Mouse (Mus musculus) limb, embryonic 11.5 days (tissue): ENCODE data around the gene Rai14. TPM values are rescaled to one million over a fixed set of nuclear protein-coding genes. Genes with fewer than 3 reads are reported as not detected.
A peak's percentile ranks its signal among the peaks of the same experiment; 100 is the strongest.

Experiments used
- ATAC-seq: fragments of 200-750 bp; cut with Nextera tagmentation; 2 replicates; pipeline ENCODE4 v1.8.0; 2017; ENCODE audit warnings: low read depth; ENCODE audit not compliant: insufficient number of reproducible peaks, low FRiP score, low TSS enrichment
- DNase-seq: peaks from one replicate; pipeline ENCODE4 v3.0.0-alpha.2; 2015; ENCODE audit warnings: low spot score
- H3K27ac ChIP-seq: fragments of 300-500 bp; sonication (generic); replicated peaks from 2 replicates; pipeline ENCODE4 v1.5.1; 2014; ENCODE audit warnings: low read depth, mild to moderate bottlenecking, low read length
- H3K27me3 ChIP-seq: fragments of 300-500 bp; sonication (generic); 2 replicates; pipeline ENCODE4 v1.6.1; 2014; ENCODE audit warnings: mild to moderate bottlenecking, low read length, mixed read lengths; ENCODE audit not compliant: control insufficient read depth, insufficient read depth
- H3K36me3 ChIP-seq: fragments of 300-500 bp; sonication (generic); 2 replicates; pipeline ENCODE4 v1.6.1; 2014; ENCODE audit warnings: mild to moderate bottlenecking, low read length, moderate library complexity, mixed read lengths; ENCODE audit not compliant: control insufficient read depth, insufficient read depth
- H3K4me1 ChIP-seq: fragments of 300-500 bp; sonication (generic); 2 replicates; pipeline ENCODE4 v1.6.1; 2014; ENCODE audit warnings: low read length, mixed read lengths; ENCODE audit not compliant: control insufficient read depth, insufficient read depth
- H3K4me2 ChIP-seq: fragments of 300-500 bp; sonication (generic); 2 replicates; pipeline ENCODE4 v1.6.1; 2014; ENCODE audit warnings: low read depth, mild to moderate bottlenecking, moderate library complexity; ENCODE audit not compliant: severe bottlenecking
- H3K4me3 ChIP-seq: fragments of 300-500 bp; sonication (generic); 2 replicates; pipeline ENCODE4 v1.5.1; 2014; ENCODE audit warnings: low read depth, low read length
- H3K9ac ChIP-seq: fragments of 300-500 bp; sonication (generic); 2 replicates; pipeline ENCODE4 v1.6.1; 2014; ENCODE audit warnings: mild to moderate bottlenecking, low read length
- H3K9me3 ChIP-seq: fragments of 300-500 bp; sonication (generic); 2 replicates; pipeline ENCODE4 v1.6.1; 2016; ENCODE audit warnings: low read length; ENCODE audit not compliant: control insufficient read depth
- WGBS: fragments of 180-500 bp; shearing (Covaris S2); extraction: QIAGEN DNeasy Blood & Tissue Kit; methylation state at CpG from one replicate; pipeline ENCODE4 v1.1.7; 2014; 5-methylcytosine and 5-hydroxymethylcytosine counted together
- polyA plus RNA-seq: library from polyadenylated mRNA; unstranded; fragments of >200 nt; fragmentation: Nextera tagmentation; extraction: Ambion mirVana; gene quantifications from 2 replicates; pipeline ENCODE4 v1.2.1, GENCODE M21; 2014

The Rai14 gene
- polyA plus RNA-seq, 1 experiment from 2014 or later: 70.8 TPM

DNA sequence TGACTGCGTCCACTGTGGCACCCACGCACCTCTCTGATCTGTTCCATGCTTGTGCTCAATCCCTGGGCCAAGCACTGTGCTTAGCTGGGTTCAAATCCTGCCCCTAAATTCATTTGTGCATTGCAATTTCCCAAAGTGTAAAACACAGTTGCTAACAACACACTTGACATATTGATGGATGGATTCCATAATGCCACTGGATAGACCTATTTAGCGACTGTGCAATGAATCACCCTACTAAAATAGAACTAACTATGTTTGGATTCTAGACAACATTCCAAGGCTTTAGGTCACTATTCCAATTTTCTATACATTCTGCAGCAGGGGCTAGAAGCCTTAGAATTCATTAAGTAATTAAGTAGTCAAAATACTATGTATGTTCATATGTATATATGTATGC is 73.7 kb downstream of the Rai14 start:
- Histone ChIP-seq H3K36me3 (no peaks in the 10 kb centered on the region), H3K9ac (no peak overlapping the region), H3K4me3 (no peak overlapping the region), H3K9me3 (no peaks in the 10 kb centered on the region), H3K27ac (no peak overlapping the region), H3K4me2 (no peak overlapping the region), H3K4me1 (peaks cover 4% of the 10 kb centered on the region), H3K27me3 (no peaks in the 10 kb centered on the region)
- no peak for ATAC-seq
- no peak for DNase-seq
- 95% methylated on average over 3 of the region's 3 CpGs for WGBS

DNA sequence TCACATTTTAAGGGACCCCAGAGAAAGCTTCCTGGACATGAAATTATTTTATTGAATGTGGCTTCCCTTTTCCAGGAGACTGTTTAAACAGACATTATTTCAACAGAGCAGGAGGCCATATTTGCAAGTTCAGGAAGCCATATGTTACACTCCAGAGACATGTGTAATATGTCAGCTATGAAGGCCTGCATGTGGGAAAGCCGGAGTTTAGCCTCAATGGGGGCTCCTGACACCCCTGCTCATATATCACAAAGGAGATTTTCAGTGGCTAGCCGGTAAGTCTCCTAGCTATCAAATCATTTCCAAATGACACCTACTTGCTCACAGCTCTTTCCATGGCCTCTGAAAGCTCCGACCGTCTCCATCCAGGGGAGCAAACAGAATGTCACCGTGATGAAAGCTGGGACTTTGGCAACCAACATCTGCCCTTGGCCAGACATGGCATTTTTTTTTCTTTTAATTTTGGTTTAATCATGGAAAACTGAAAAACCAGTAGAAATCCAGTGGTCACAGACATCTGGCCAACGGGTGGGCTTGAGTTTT is 77.1 kb downstream of the Rai14 start:
- H3K4me3 ChIP-seq: no peak overlapping the region
- H3K27ac ChIP-seq: no peak overlapping the region
- H3K4me2 ChIP-seq: no peak overlapping the region
- H3K4me1 ChIP-seq: peaks cover 24% of the 10 kb centered on the region
- no peaks in the 10 kb centered on the region for H3K36me3 ChIP-seq
- no peak overlapping the region for H3K9ac ChIP-seq
- no peak for DNase-seq
- no peaks in the 10 kb centered on the region for H3K27me3 ChIP-seq
- peak; percentile 49 for ATAC-seq
- 36% methylated on average over 6 of the region's 6 CpGs for WGBS
- H3K9me3 ChIP-seq: no peaks in the 10 kb centered on the region

DNA sequence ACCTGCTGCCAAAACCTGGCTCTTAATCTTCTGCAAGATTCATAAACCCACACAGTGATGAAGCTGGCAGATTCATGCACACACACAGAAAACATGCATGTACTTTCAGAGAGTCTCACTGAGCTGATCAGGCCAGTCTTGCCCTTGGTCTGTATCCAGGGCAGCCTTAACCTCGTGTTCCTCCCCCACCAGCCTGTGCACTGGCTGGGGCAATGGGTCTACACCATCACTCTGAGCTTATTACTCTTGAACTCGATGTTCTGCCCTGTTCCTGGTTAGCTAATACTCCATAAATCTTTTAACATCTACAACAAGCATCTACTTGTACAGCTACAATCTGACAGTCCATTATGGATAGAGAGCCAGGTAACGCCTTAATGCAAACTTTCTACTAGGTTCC is 77.6 kb downstream of the Rai14 start:
- WGBS: 59% methylated on average over 3 of the region's 3 CpGs
- H3K9ac ChIP-seq: no peak overlapping the region

DNA sequence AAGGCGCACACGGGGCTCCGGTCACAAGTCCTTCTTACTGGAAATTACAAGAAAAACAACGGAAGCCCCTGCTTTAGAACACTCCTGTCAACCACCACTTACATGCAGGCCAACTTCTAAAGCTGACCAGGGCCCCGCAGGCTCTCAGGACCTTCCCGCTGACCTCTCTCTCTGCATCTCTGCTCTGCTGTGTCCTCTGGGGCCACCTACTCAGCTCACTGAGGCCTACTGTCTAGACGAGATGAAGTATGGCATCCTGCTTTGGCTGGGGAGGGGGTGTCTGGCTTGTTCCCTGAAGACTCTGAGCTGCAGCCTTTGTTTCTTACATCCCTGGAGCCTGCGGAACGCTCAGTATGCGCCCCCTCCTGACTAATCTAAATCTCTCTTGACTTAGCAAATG is 79.3 kb downstream of the Rai14 start:
- Histone ChIP-seq H3K4me1 (peaks cover 24% of the 10 kb centered on the region), H3K4me2 (no peak overlapping the region; the same call in 1 of the 2 replicates), H3K4me3 (no peak overlapping the region), H3K36me3 (0 out of 2 replicates have a peak, but pooled peaks cover 4% of the 10 kb centered on the region), H3K9ac (peak overlapping the region; percentile 35; the same call in 1 of the 2 replicates), H3K9me3 (no peaks in the 10 kb centered on the region), H3K27me3 (no peaks in the 10 kb centered on the region), H3K27ac (peak overlapping the region; percentile 91)
- ATAC-seq (no peak), DNase-seq (peak; percentile 61)
- WGBS: 15% methylated on average over 10 of the region's 10 CpGs

More for the DNA sequence above, 77.6 kb downstream of the Rai14 start:
- H3K9me3 ChIP-seq: no peaks in the 10 kb centered on the region
- no peaks in the 10 kb centered on the region for H3K27me3 ChIP-seq
- H3K36me3 ChIP-seq: 0 out of 2 replicates have a peak, but pooled peaks cover 2% of the 10 kb centered on the region
- no peak overlapping the region for H3K4me3 ChIP-seq
- H3K27ac ChIP-seq: 0 out of 2 replicates have a peak overlapping the region, but pooled peaks have one; percentile 58
- no peak overlapping the region for H3K4me2 ChIP-seq
- H3K4me1 ChIP-seq: peaks cover 24% of the 10 kb centered on the region
- ATAC-seq: no peak
- no peak for DNase-seq

GRCm38 (mm10) chr15:10634176-10634575 is 80.2 kb downstream of the Rai14 start:
- Histone ChIP-seq H3K36me3 (0 out of 2 replicates have a peak, but pooled peaks cover 4% of the 10 kb centered on the region), H3K9ac (no peak overlapping the region), H3K4me1 (peaks cover 30% of the 10 kb centered on the region), H3K9me3 (no peaks in the 10 kb centered on the region), H3K27ac (peak overlapping the region; percentile 91), H3K4me3 (no peak overlapping the region), H3K4me2 (no peak overlapping the region), H3K27me3 (no peaks in the 10 kb centered on the region)
- ATAC-seq (peak; percentile 55), DNase-seq (peak; percentile 79)
- WGBS: 4% methylated on average over 6 of the region's 6 CpGs

DNA sequence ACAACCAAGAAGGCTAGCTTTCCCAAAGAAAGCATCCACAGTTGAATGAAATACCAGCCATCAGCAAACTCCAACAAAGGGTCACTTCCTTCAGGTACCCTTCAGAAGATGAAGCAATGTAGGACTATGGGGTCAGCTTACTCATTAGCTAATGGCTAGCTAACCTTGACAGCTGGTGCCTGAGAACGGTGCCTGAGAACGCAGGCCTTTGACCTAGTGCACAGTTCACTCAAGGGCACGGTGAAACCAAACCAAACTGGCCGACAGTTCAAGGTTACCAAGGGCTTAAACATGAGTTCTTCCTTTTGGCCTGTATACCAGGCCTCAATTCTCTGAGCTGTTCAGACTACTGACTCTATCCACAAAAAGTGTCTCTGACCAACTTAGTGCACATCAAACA is 81.0 kb downstream of the Rai14 start:
- H3K27me3 ChIP-seq: no peaks in the 10 kb centered on the region
- ATAC-seq: no peak
- H3K4me3 ChIP-seq: no peak overlapping the region
- H3K36me3 ChIP-seq: 0 out of 2 replicates have a peak, but pooled peaks cover 4% of the 10 kb centered on the region
- H3K4me1 ChIP-seq: peaks cover 33% of the 10 kb centered on the region
- 50% methylated on average over 4 of the region's 4 CpGs for WGBS
- peak overlapping the region; percentile 64 for H3K27ac ChIP-seq
- DNase-seq: no peak
- H3K9me3 ChIP-seq: no peaks in the 10 kb centered on the region
- no peak overlapping the region for H3K9ac ChIP-seq
- H3K4me2 ChIP-seq: no peak overlapping the region

- Histone ChIP-seq H3K4me1 (peaks cover 38% of the 10 kb centered on the region), H3K4me2 (no peak overlapping the region), H3K4me3 (no peak overlapping the region), H3K27me3 (no peaks in the 10 kb centered on the region), H3K9me3 (no peaks in the 10 kb centered on the region), H3K36me3 (0 out of 2 replicates have a peak, but pooled peaks cover 4% of the 10 kb centered on the region), H3K27ac (peak overlapping the region; percentile 64; the same call in 1 of the 2 replicates), H3K9ac (no peak overlapping the region)
- DNase-seq (no peak), ATAC-seq (no peak)
- 61% methylated on average over 9 of the region's 9 CpGs for WGBS
Measured at GRCm38 (mm10) chr15:10632581-10632980, 81.8 kb downstream of the Rai14 start.

GRCm38 (mm10) chr15:10632060-10632459 is 82.4 kb downstream of the Rai14 start:
- Histone ChIP-seq H3K9me3 (no peaks in the 10 kb centered on the region), H3K27ac (no peak overlapping the region), H3K27me3 (no peaks in the 10 kb centered on the region), H3K9ac (no peak overlapping the region), H3K4me2 (no peak overlapping the region), H3K4me3 (no peak overlapping the region), H3K4me1 (peaks cover 41% of the 10 kb centered on the region), H3K36me3 (0 out of 2 replicates have a peak, but pooled peaks cover 4% of the 10 kb centered on the region)
- DNase-seq: no peak
- WGBS: 97% methylated on average over 8 of the region's 8 CpGs
- ATAC-seq: no peak

DNA sequence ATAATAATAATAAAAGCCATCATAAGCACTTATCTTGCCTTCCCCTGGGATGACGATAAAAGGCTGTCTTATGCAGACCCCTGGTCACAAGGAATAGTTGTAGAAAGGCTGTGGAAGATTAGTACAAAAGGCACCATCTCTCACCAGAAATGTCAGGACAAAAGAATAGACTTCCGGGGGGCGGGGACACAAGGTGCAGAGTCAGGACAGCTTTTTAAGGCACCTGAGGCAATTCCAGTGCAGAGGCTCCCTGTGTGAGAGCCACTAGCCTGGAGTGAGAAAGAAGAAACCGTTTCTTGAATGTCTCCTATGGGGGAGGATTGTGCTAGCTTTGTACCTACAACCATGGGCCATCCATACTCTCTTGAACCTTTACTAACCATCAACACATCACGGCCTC is 82.9 kb downstream of the Rai14 start:
- H3K4me2 ChIP-seq: no peak overlapping the region
- no peak overlapping the region for H3K9ac ChIP-seq
- H3K27ac ChIP-seq: no peak overlapping the region
- no peak overlapping the region for H3K4me3 ChIP-seq
- 89% methylated on average over 5 of the region's 5 CpGs for WGBS
- no peak for DNase-seq
- H3K36me3 ChIP-seq: 0 out of 2 replicates have a peak, but pooled peaks cover 4% of the 10 kb centered on the region
- H3K9me3 ChIP-seq: no peaks in the 10 kb centered on the region
- no peaks in the 10 kb centered on the region for H3K27me3 ChIP-seq
- ATAC-seq: no peak
- H3K4me1 ChIP-seq: peaks cover 41% of the 10 kb centered on the region
